Mouse (Mus musculus) activated CD4-positive, CD25-positive, alpha-beta regulatory T cell, adult 4 months (primary cell): Measurements from ENCODE around the gene Cln6. TPM values are rescaled to one million over a fixed set of nuclear protein-coding genes. Genes with fewer than 3 reads are reported as not detected.

Source experiments
- ATAC-seq: one replicate; pipeline ENCODE4 v1.8.0; 2017
- polyA plus RNA-seq, 2 experiments: library from polyadenylated mRNA; unstranded; fragments of 100-300 nt; shearing (Covaris generic); gene quantifications; one replicate each; pipeline ENCODE4 v1.2.1; 2017

Gene Cln6
- polyA plus RNA-seq, 2 experiments from 2014 or later = 7.8 to 10.3 TPM

DNA sequence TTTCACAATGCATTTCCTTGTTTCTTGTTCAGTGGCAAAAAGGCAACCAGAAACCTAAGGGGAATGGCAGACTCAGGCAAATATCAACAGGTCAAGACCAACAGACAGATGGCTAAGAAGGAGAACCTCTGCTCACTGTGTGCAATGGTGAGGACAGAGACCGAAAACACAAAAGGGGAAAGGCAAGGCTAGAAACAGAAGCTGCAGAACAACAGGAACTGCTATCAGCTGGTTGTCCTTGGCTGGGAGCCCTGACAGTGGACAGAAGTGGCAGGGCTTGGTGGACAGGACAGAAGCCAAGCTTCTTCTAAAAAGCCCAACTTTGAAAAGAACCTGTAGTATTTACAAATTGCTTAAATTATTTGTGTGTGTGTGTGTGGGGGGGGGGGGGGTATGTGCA is 55.9 kb downstream of the Cln6 start:
- ATAC-seq = no peak

Other genes starting within 250 kb of the Cln6 start
- gene Itga11, start 161.0 kb upstream of the Cln6 start, polyA plus RNA-seq = under 1 TPM; 0.07 to 0.18 TPM
- gene Fem1b, start 26.9 kb upstream of the Cln6 start, polyA plus RNA-seq = 1 to 10 TPM; 3.6 TPM
- gene Calml4, start 19.3 kb downstream of the Cln6 start, polyA plus RNA-seq = not detected
- gene Pias1, start 149.1 kb downstream of the Cln6 start, polyA plus RNA-seq = 100 to 1,000 TPM; 132 to 142 TPM